23 mouse cellular contexts compared by ENCODE assay signal in the genomic region with DNA sequence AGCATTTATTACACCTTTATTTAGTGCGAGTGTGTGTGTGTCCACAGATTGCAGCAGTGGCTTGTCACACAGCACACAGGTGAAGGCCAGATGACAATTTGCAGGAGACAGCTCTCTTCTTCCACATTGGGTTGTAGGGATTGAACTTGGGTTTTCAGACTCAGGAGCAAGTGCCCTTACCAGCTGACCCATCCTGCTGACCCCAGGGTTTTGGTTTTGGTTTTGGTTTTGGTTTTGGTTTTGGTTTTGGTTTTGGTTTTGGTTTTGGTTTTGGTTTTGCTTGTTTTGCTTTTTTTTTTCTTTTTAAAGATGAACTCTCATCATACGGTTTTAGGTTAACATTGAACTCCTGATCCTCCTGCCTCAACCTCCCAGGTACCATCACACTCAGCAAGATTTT. TPM values are rescaled to one million over a fixed set of nuclear protein-coding genes. Genes with fewer than 3 reads are reported as not detected.
A peak's percentile ranks its signal among the peaks of the same experiment; 100 is the strongest.
DNase-seq lines count a peak whose midpoint lies in the region; TF ChIP-seq lines count a peak whose summit lies in the region.
"Had no signal": no experiment of that assay in that cellular context is flagged by ENCODE, and none has a peak within 500 bp of the region (broad histone marks: within the 10 kb centered on the region; RNA-seq: fewer than 3 reads in every experiment).

No protein-coding gene starts in this region.

- DNase-seq in CH12.LX (ENCODE audit: extremely low read depth) (no peak), MEL (ENCODE audit: low read depth, low spot score) (no peak)
- DNase-seq in Muller cell, postnatal 12 days (ENCODE audit: inconsistent ontology term), result no peak
- DNase-seq in embryo, embryonic 10.5 days (ENCODE audit: low spot score), result no peak
- DNase-seq: adrenal gland, adult 2 months; adrenal gland, adult 8-10 months; adrenal gland, postnatal 10 days; adrenal gland, postnatal 14 days; adrenal gland, postnatal 25 days; adrenal gland, postnatal 36 days; B cell, adult 2 months; cerebellum, adult 11 months; cerebellum, adult 11-12 months; cerebellum, adult 18-20 months; cerebellum, adult 2 months; cerebellum, adult 8-10 months; cerebellum, adult 9-10 months had no signal

- H3K9me3 ChIP-seq in CH12.LX (replicated peaks; ENCODE audit: low read length), result peaks cover 21% of the 10 kb centered on the region
- H3K9me3 ChIP-seq in MEL (replicated peaks; ENCODE audit: insufficient read depth, low read length), result no peaks in the 10 kb centered on the region

- peaks cover 29% of the 10 kb centered on the region for H3K27me3 ChIP-seq in CH12.LX (replicated peaks)
- H3K27me3 ChIP-seq in MEL (ENCODE audit: control insufficient read depth in 1 of 2, insufficient read depth in 2 of 2, low read length in 2 of 2), result no peaks in the 10 kb centered on the region; a peak in 2 of 4 replicates

- H3K9ac ChIP-seq in CH12.LX (ENCODE audit: insufficient read depth, low read depth) (no peak overlapping the region), MEL (ENCODE audit: control insufficient read depth, low read depth, low read length, poor library complexity, severe bottlenecking) (no peak overlapping the region)

- no peak for TF ChIP-seq CTCF in CH12.LX (conservative IDR thresholded peaks at IDR 0.05 in 1 of 2, IDR thresholded peaks at IDR 0.05 in 1 of 2; ENCODE audit: low read depth in 2 of 2, low read length in 2 of 2)
- no peak for TF ChIP-seq CTCF in MEL (IDR thresholded peaks at IDR 0.05 in 2 of 3, conservative IDR thresholded peaks at IDR 0.05 in 1 of 3; ENCODE audit: control insufficient read depth in 1 of 3, insufficient read depth in 1 of 3, low read depth in 2 of 3, low read length in 3 of 3, poor library complexity in 1 of 3, severe bottlenecking in 1 of 3)

- H3K4me1 ChIP-seq in CH12.LX (ENCODE audit: control insufficient read depth in 1 of 2, insufficient read depth in 2 of 2), result peaks cover 7 to 8% of the 10 kb centered on the region in 2 experiments
- no peaks in the 10 kb centered on the region for H3K4me1 ChIP-seq in MEL (ENCODE audit: control insufficient read depth in 1 of 2, insufficient read depth in 2 of 2, low read length in 2 of 2)

- H3K4me3 ChIP-seq in CH12.LX (replicated peaks in 1 of 3; ENCODE audit: low read depth in 2 of 3, low read length in 2 of 3, poor library complexity in 1 of 3) (no peak overlapping the region), MEL (ENCODE audit: control insufficient read depth in 1 of 2, insufficient read depth in 1 of 2, low read depth in 2 of 2, low read length in 2 of 2) (no peak overlapping the region)

- H3K79me2 ChIP-seq in CH12.LX (replicated peaks; ENCODE audit: control insufficient read depth, extremely low read depth, insufficient read depth, poor library complexity, severe bottlenecking), result no peaks in the 10 kb centered on the region
- no peaks in the 10 kb centered on the region for H3K79me2 ChIP-seq in MEL (ENCODE audit: control insufficient read depth, insufficient read depth, low read length, poor library complexity)

- H3K36me3 ChIP-seq in CH12.LX (replicated peaks in 1 of 2; ENCODE audit: control insufficient read depth in 1 of 2, insufficient read depth in 1 of 2, low read length in 1 of 2), result no peaks in the 10 kb centered on the region
- H3K36me3 ChIP-seq in MEL (ENCODE audit: control insufficient read depth in 1 of 2, insufficient read depth in 2 of 2, low read length in 2 of 2), result peaks cover 0 to 2% of the 10 kb centered on the region in 2 experiments; a peak in 1 of 4 replicates
- H3K36me3 ChIP-seq: G1E had no signal

- in situ Hi-C loops in CH12.LX (cut with MboI; ENCODE audit: low pct_ligation_motif_present, low pct_unique_long_range_greater_than_20kb, low sequenced_read_pairs), result no loop called here

- TF ChIP-seq RAD21 in CH12.LX (IDR thresholded peaks at IDR 0.05; ENCODE audit: low read depth, low read length) (no peak), MEL (IDR thresholded peaks at IDR 0.05; ENCODE audit: low read depth, low read length) (no peak)

- no peak for TF ChIP-seq EP300 in CH12.LX (IDR thresholded peaks at IDR 0.05; ENCODE audit: low read length)
- no peak for TF ChIP-seq EP300 in MEL (IDR thresholded peaks at IDR 0.05; ENCODE audit: low read depth in 1 of 2, low read length in 2 of 2)

- dilution Hi-C loops in CH12.LX (cut with MboI; ENCODE audit: extremely low pct_ligation_motif_present, extremely low pct_unique_long_range_greater_than_20kb, low sequenced_read_pairs), result no loop called here

- no peak for TF ChIP-seq POLR2A in CH12.LX (IDR thresholded peaks at IDR 0.05; ENCODE audit: low read depth, low read length)
- no peak for TF ChIP-seq POLR2A in MEL (IDR thresholded peaks at IDR 0.05; ENCODE audit: control insufficient read depth in 1 of 2, insufficient read depth in 1 of 2, low read depth in 1 of 2, low read length in 2 of 2, poor library complexity in 1 of 2)

- H3K27ac ChIP-seq in CH12.LX (ENCODE audit: insufficient read depth, low read depth) (no peak overlapping the region), MEL (ENCODE audit: control insufficient read depth, low read depth, low read length) (no peak overlapping the region)

- peak overlapping the region; percentile 30; the same call in 1 of the 2 replicates for H3K4me2 ChIP-seq in CH12.LX (ENCODE audit: insufficient read depth, low read depth, poor library complexity, severe bottlenecking)

TF ChIP-seq in CH12.LX, 34 proteins besides CTCF, POLR2A, EP300 and RAD21:
- TF ChIP-seq IRF4 (IDR thresholded peaks at IDR 0.05; ENCODE audit: low read depth, low read length) (peak; percentile 78), ETS1 (conservative IDR thresholded peaks at IDR 0.05; ENCODE audit: low read depth, low read length) (peak; percentile 98), TBP (conservative IDR thresholded peaks at IDR 0.05; ENCODE audit: low read depth, low read length) (no peak), ZNF384 (IDR thresholded peaks at IDR 0.05; ENCODE audit: low read depth, low read length) (peak; percentile 83), MAFK (IDR thresholded peaks at IDR 0.05; ENCODE audit: insufficient replicate concordance, low read length) (0 out of 2 replicates have a peak, but pooled peaks have one; percentile 60)
TF ChIP-seq in CH12.LX: peak in this region for 4.

TF ChIP-seq in MEL, 35 proteins besides CTCF, POLR2A, EP300 and RAD21:
- no peak for TF ChIP-seq SIN3A (IDR thresholded peaks at IDR 0.05; ENCODE audit: low read length)
- TF ChIP-seq ETS1 (IDR thresholded peaks at IDR 0.05; ENCODE audit: low read depth, low read length), result peak; percentile 40; the same call in 1 of the 2 replicates

RNA-seq across cellular contexts. Expression of gene Myl2, which starts 17.5 kb away (rescaled TPM):
- total RNA-seq in CH12.LX (2012; rRNA removed) (not detected in 2 replicates), CH12.LX (2014; rRNA removed) (not detected in 2 replicates), MEL (2012; rRNA removed) (0.35 and 0.75 TPM in 2 replicates)
- polyA plus RNA-seq in CH12.LX (2012; ENCODE audit: insufficient read length, low read depth) (not detected in 2 replicates), MEL (2012; ENCODE audit: insufficient read depth in 1 of 2, insufficient read length in 2 of 2, low read depth in 1 of 2, low replicate concordance in 2 of 2, missing spikeins in 1 of 2) (under 1 TPM in 1 of 2 experiments, not detected in 1; 0.54 TPM)
- total RNA-seq: adrenal gland, adult 18-20 months; adrenal gland, adult 2 months; adrenal gland, adult 8-10 months; adrenal gland, postnatal 14 days; adrenal gland, postnatal 25 days; G1E had no signal
- polyA plus RNA-seq: activated CD4-positive, CD25-positive, alpha-beta regulatory T cell, adult 4 months; adrenal gland, adult 2 months; C2C12; CD4-positive, CD25-positive, alpha-beta regulatory T cell, adult 4 months; G1E; Patski had no signal

RNA-seq across cellular contexts. Expression of gene Cux2, which starts 33.4 kb away (rescaled TPM):
- 0.17 TPM in 1 of 2 replicates, not detected in the other for total RNA-seq in CH12.LX (2012; rRNA removed)
- total RNA-seq in CH12.LX (2014; rRNA removed), result not detected in 2 replicates
- polyA plus RNA-seq in CH12.LX (2012; ENCODE audit: insufficient read length, low read depth), result not detected in 2 replicates
- 1.2 and 1.4 TPM in 2 replicates for total RNA-seq in MEL (2012; rRNA removed)
- 1 to 10 TPM in 1 of 2 experiments, not detected in 1; 3.5 TPM for polyA plus RNA-seq in MEL (2012; ENCODE audit: insufficient read depth in 1 of 2, insufficient read length in 2 of 2, low read depth in 1 of 2, low replicate concordance in 2 of 2, missing spikeins in 1 of 2)
- polyA plus RNA-seq: G1E had no signal

RNA-seq across cellular contexts. Expression of gene Ccdc63, which starts 57.3 kb away (rescaled TPM):
- 0.47 and 0.59 TPM in 2 replicates for total RNA-seq in CH12.LX (2012; rRNA removed)
- 0.39 TPM in 1 of 2 replicates, not detected in the other for total RNA-seq in CH12.LX (2014; rRNA removed)
- polyA plus RNA-seq in CH12.LX (2012; ENCODE audit: insufficient read length, low read depth), result 0.70 and 0.94 TPM in 2 replicates
- 1.4 and 1.6 TPM in 2 replicates for total RNA-seq in MEL (2012; rRNA removed)
- polyA plus RNA-seq in MEL (2012; ENCODE audit: insufficient read depth in 1 of 2, insufficient read length in 2 of 2, low read depth in 1 of 2, low replicate concordance in 2 of 2, missing spikeins in 1 of 2), result 1 to 10 TPM in 1 of 2 experiments, not detected in 1; 4.7 TPM
- total RNA-seq: adrenal gland, adult 2 months; adrenal gland, postnatal 10 days; adrenal gland, postnatal 14 days; adrenal gland, postnatal 25 days; adrenal gland, postnatal 36 days had no signal
- polyA plus RNA-seq: adrenal gland, adult 2 months; C2C12; G1E; Patski had no signal

Comparison
In these comparisons a context has a peak if more than half of its experiments do, and no peak if none do; other contexts are left out.
1. Of the 35 proteins assayed by ChIP-seq in both MEL and CH12.LX: peak only in MEL: none; only in CH12.LX: MAFK and ZNF384; in both: ETS1; in neither: 32.